Mouse (Mus musculus) forebrain, postnatal 0 days (tissue): ENCODE results near the gene Sema4a. TPM values are rescaled to one million over a fixed set of nuclear protein-coding genes. Genes with fewer than 3 reads are reported as not detected.

Experiments
- ATAC-seq: fragments of 200-750 bp; cut with Nextera tagmentation; 2 replicates; pipeline ENCODE4 v1.8.0; 2017; ENCODE audit warnings: mild to moderate bottlenecking, moderate library complexity
- DNase-seq: peaks from one replicate; pipeline ENCODE4 v3.0.0-alpha.2; 2015
- H3K27ac ChIP-seq: fragments of 300-500 bp; sonication (generic); 2 replicates; pipeline ENCODE4 v1.5.1; 2014; ENCODE audit warnings: low read depth, mild to moderate bottlenecking, antibody characterized with exemption, low read length, moderate library complexity, mixed read lengths
- H3K27me3 ChIP-seq: fragments of 300-500 bp; sonication (generic); 2 replicates; pipeline ENCODE4 v1.6.1; 2014; ENCODE audit warnings: mild to moderate bottlenecking, low read length, mixed read lengths; ENCODE audit not compliant: insufficient read depth
- H3K36me3 ChIP-seq: fragments of 300-500 bp; sonication (generic); 2 replicates; pipeline ENCODE4 v1.6.1; 2014; ENCODE audit warnings: mild to moderate bottlenecking, moderate library complexity; ENCODE audit not compliant: insufficient read depth
- H3K4me1 ChIP-seq: fragments of 300-500 bp; sonication (generic); 2 replicates; pipeline ENCODE4 v1.6.1; 2014; ENCODE audit warnings: antibody characterized with exemption; ENCODE audit not compliant: insufficient read depth
- H3K4me2 ChIP-seq: fragments of 300-500 bp; sonication (generic); 2 replicates; pipeline ENCODE4 v1.6.1; 2014; ENCODE audit warnings: low read depth, mild to moderate bottlenecking, moderate library complexity
- H3K4me3 ChIP-seq: fragments of 300-500 bp; sonication (generic); 2 replicates; pipeline ENCODE4 v1.5.1; 2014; ENCODE audit warnings: low read depth, low read length, mixed read lengths
- H3K9ac ChIP-seq: fragments of 300-500 bp; sonication (generic); 2 replicates; pipeline ENCODE4 v1.6.1; 2014; ENCODE audit warnings: mild to moderate bottlenecking
- H3K9me3 ChIP-seq: fragments of 300-500 bp; sonication (generic); 2 replicates; pipeline ENCODE4 v1.6.1; 2016; ENCODE audit warnings: low read length
- CTCF ChIP-seq: sonication (generic); IDR thresholded peaks from 2 replicates; pipeline ENCODE4 v1.5.1; 2016; ENCODE audit warnings: antibody characterized with exemption, control low read depth, low read depth
- WGBS: fragments of 180-500 bp; shearing (Covaris S2); extraction: QIAGEN DNeasy Blood & Tissue Kit; methylation state at CpG from one replicate; pipeline ENCODE4 v1.1.7; 2014; 5-methylcytosine and 5-hydroxymethylcytosine counted together
- polyA plus RNA-seq: library from polyadenylated mRNA; unstranded; fragments of >200 nt; fragmentation: Nextera tagmentation; extraction: Ambion mirVana; gene quantifications from 2 replicates; pipeline ENCODE4 v1.2.1, GENCODE M21; 2015
- total RNA-seq: library from RNA; depleted of rRNA; stranded (reverse); fragments of >200 nt; gene quantifications from 2 replicates; pipeline ENCODE4 v1.2.3, GENCODE M21; 2014

The Sema4a gene
- total and polyA plus RNA-seq, 2 experiments from 2014 or later, result 25.8 to 31.5 TPM

DNA sequence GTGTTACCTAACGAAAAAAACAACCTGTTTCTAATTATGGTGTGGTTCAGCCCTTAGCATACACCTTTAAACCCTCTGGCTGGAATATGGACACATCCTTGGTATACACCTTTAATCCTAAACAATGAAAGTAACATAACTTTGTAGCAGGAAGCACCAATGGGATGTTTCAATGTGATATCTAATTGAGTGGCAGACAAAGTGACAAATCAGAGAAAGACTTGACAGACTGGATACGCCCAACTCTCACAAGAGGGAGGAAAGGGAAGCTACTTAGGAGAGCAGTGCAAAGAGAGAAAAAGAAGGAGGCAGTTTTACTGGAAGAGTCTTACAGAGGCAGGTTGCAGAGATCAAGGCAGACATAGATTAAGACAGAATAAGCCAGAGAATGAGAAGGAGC, 8.5 kb upstream of the Sema4a start:
- WGBS, result 87% methylated on average over 2 of the region's 2 CpGs
- ATAC-seq, result no peak
- no peak for TF ChIP-seq CTCF
- Histone ChIP-seq H3K4me1 (no peaks in the 10 kb centered on the region), H3K9me3 (no peaks in the 10 kb centered on the region), H3K4me2 (no peak overlapping the region), H3K27me3 (no peaks in the 10 kb centered on the region), H3K9ac (no peak overlapping the region), H3K27ac (no peak overlapping the region), H3K36me3 (no peaks in the 10 kb centered on the region), H3K4me3 (no peak overlapping the region)
- no peak for DNase-seq

DNA sequence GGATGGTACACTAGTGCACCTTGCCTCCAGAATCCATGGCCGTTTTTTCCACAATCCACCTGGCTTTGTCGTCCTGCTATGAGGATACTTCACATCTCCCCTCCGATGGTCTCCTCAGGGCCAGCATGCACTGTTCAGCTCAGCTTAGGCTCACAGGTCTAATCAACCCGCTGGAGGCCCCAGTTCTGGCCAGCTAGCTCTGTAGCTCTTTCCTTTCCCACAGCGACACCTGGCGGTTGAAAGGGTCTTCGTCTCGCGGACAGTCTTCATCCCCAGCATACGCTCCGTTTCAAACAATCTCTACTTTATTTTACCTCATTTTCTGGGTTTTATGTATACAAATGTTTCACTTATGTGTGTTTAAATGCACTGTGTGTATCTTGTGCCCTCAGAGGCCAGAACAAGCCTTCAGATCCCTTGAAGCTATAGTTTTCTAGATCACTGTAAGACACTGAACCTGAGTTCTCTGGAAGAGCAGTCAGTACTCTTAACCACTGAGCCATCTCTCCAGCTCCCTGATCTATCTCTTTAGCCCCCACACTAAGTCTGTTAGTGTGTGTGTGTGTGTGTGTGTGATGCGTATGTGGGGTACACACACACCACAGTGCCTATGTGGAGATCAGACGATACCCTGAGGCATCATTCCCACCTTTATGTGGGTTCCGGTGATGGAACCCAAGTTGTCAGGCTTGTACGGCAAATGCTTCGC, 6.3 kb upstream of the Sema4a start:
- ATAC-seq (peak; percentile 94), DNase-seq (peak; percentile 93)
- no peak overlapping the region for H3K4me3 ChIP-seq
- H3K4me2 ChIP-seq, result no peak overlapping the region
- H3K4me1 ChIP-seq, result no peaks in the 10 kb centered on the region
- no peak overlapping the region for H3K27ac ChIP-seq
- H3K9me3 ChIP-seq, result no peaks in the 10 kb centered on the region
- no peaks in the 10 kb centered on the region for H3K27me3 ChIP-seq
- 28% methylated on average over 16 of the region's 16 CpGs for WGBS
- H3K9ac ChIP-seq, result no peak overlapping the region
- H3K36me3 ChIP-seq, result no peaks in the 10 kb centered on the region
- peak; percentile 96 for TF ChIP-seq CTCF

DNA sequence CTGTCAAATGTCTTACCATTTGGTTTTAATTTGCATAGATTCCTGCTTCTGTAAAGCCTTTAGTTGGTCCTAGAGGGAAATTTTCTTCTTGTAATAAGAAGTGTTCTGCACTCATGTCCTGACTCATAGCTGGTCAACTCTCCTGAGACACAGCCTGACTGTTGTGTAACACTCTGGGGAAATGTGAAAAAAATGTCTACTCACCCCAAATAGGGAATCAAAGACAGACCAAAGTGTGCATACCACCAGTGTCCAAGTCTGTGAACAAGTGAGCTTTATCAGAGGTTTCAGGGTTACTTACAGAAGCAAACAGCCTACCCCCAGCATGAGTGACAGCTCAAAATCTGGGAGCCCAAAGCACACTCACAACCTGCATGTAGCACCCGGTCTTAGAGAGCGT, 4.1 kb upstream of the Sema4a start:
- no peak for ATAC-seq
- no peak for TF ChIP-seq CTCF
- WGBS, result 89% methylated on average over 2 of the region's 2 CpGs

DNA sequence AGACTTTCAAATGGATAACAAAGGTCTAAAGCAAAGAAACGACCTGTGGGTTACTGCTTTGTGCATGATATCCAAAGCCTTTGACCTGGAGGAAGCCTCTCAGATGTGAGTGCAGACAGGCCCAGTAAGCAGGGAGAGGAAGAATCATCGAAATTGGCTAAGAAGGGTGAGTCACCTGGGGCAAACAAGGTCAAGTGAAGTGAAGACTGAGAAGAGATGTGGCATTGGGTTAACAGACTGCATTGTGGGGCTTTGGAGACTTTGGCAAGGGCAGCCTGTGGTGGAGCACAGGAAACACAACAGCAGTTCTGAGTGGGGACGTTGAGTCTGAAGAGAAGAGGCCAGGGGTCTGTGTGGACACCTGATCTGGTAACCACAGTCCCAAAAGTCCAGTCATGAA, 3.4 kb upstream of the Sema4a start:
- Histone ChIP-seq H3K27me3 (no peaks in the 10 kb centered on the region), H3K36me3 (no peaks in the 10 kb centered on the region), H3K4me2 (no peak overlapping the region), H3K4me1 (no peaks in the 10 kb centered on the region), H3K4me3 (no peak overlapping the region), H3K9me3 (no peaks in the 10 kb centered on the region), H3K9ac (no peak overlapping the region), H3K27ac (no peak overlapping the region)
- WGBS, result 61% methylated on average over 3 of the region's 3 CpGs
- no peak for TF ChIP-seq CTCF
- no peak for ATAC-seq
- DNase-seq, result no peak

More for the DNA sequence above, 4.1 kb upstream of the Sema4a start:
- H3K9ac ChIP-seq, result no peak overlapping the region
- DNase-seq, result no peak
- H3K36me3 ChIP-seq, result no peaks in the 10 kb centered on the region
- no peaks in the 10 kb centered on the region for H3K27me3 ChIP-seq
- H3K9me3 ChIP-seq, result no peaks in the 10 kb centered on the region
- H3K4me1 ChIP-seq, result no peaks in the 10 kb centered on the region
- H3K4me2 ChIP-seq, result no peak overlapping the region
- H3K27ac ChIP-seq, result no peak overlapping the region
- no peak overlapping the region for H3K4me3 ChIP-seq

DNA sequence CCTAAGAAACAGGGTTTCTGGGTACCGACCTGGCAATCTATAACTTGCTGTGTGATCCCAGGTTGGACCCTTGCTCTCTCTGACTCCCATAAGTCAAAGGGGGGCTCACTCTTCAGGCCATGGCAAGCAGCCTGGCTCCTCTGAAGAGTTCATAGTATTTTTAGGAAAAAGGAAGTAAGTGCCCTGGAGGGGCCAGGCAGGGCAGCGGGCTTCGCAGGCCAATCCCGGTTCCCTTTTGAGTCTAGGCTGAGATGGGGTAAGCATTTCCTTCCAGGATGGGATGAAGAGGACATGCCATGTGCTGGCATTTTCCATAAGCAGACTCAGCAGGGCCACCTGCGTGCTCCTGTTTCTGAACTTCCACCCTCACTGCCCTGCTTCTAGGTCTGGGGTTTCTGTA, 953 bp downstream of the Sema4a start:
- ATAC-seq (no peak), DNase-seq (no peak)
- no peak for TF ChIP-seq CTCF
- H3K4me3 ChIP-seq, result no peak overlapping the region
- H3K4me1 ChIP-seq, result peaks cover 17% of the 10 kb centered on the region; the same call in 1 of the 2 replicates
- no peak overlapping the region for H3K9ac ChIP-seq
- no peak overlapping the region for H3K4me2 ChIP-seq
- H3K27ac ChIP-seq, result no peak overlapping the region
- 80% methylated on average over 5 of the region's 5 CpGs for WGBS
- H3K27me3 ChIP-seq, result no peaks in the 10 kb centered on the region
- H3K9me3 ChIP-seq, result no peaks in the 10 kb centered on the region
- H3K36me3 ChIP-seq, result no peaks in the 10 kb centered on the region

DNA sequence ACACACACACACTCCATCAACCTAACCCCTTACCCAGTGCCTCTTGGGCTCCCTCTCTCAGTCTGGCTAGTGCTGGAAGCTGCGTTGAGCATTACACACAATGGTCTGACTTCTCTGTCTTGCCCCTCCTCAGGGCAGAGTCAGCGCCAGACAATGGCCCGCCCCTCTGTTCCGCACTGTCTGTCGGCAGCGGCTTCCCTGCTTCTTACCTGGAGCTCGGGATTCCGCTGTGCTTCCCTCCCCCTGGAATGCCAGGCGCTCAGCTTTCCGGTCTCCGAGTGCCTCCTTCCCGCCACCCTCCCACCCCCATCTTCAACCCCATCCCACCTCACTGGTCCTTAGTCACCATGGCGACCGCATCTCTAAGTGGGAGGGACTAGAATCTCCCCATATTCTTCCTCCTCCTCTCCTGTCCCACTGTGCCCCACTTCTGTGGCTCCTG, 2.2 kb downstream of the Sema4a start:
- Histone ChIP-seq H3K9ac (peak overlapping the region; percentile 62), H3K4me2 (peak overlapping the region; percentile 69), H3K4me3 (peak overlapping the region; percentile 54), H3K27ac (peak overlapping the region; percentile 72), H3K4me1 (peaks cover 17% of the 10 kb centered on the region; the same call in 1 of the 2 replicates), H3K9me3 (no peaks in the 10 kb centered on the region), H3K36me3 (peaks cover 4% of the 10 kb centered on the region; the same call in 1 of the 2 replicates), H3K27me3 (no peaks in the 10 kb centered on the region)
- under 1% methylated on average over 14 of the region's 14 CpGs for WGBS
- peak; percentile 74 for DNase-seq
- ATAC-seq, result peak; percentile 87
- peak; percentile 49; the same call in 1 of the 2 replicates for TF ChIP-seq CTCF

DNA sequence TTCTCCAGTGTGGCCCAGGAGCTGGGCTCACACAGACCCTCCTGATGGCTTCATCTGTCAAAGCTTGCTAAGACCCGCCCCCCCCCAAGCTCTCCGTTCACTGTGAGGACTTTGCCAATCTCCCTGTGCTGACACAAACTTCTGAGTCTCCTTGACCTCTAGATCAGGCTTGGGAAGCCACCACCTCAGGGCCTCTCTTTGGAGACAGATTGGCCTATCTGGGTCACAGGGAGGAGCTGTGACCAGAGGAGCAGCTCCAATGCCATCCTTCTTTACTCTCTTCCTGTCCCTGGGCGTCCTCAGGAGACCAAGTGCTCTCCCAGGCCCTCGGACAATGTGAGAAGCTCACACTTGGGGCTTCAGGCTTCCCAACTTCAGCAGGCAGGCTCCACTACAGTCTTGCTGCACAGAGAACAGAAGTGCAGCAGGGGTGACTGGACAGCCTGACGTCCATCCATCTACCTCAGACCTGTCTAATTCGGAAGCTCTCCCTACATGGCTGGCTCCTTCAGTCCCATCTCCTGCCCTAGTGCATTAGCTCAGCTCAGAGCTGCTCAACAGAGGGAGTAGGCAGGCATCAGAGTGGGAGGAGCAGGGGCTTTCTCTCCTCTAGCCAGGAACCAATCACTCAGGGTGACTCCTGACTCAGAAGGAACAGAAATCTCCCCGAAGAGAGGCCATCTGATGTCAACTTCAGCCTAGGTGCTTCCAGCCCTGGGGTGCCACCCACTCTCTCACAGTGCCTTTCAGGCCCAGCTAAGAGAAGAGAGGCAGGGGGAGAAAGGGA, 4.0 kb downstream of the Sema4a start:
- H3K27me3 ChIP-seq, result no peaks in the 10 kb centered on the region
- H3K9me3 ChIP-seq, result no peaks in the 10 kb centered on the region
- WGBS, result 76% methylated on average over 7 of the region's 7 CpGs
- peak overlapping the region; percentile 69 for H3K4me2 ChIP-seq
- no peak for TF ChIP-seq CTCF
- ATAC-seq (no peak), DNase-seq (no peak)
- peak overlapping the region; percentile 62 for H3K9ac ChIP-seq
- peaks cover 14% of the 10 kb centered on the region for H3K36me3 ChIP-seq
- H3K27ac ChIP-seq, result no peak overlapping the region
- H3K4me1 ChIP-seq, result peaks cover 17% of the 10 kb centered on the region; the same call in 1 of the 2 replicates
- H3K4me3 ChIP-seq, result 0 out of 2 replicates have a peak overlapping the region, but pooled peaks have one; percentile 54
